Mouse (Mus musculus) MEL (cell line): ENCODE data around the gene Prps1.

Source experiments
- CTCF ChIP-seq, 3 experiments: IDR thresholded peaks in 2 of 3; conservative IDR thresholded peaks in 1 of 3; 2 replicates each; pipeline ENCODE4 v1.5.1; 2011 to 2012; ENCODE audit warnings: low read length in 3 of 3, low read depth in 2 of 3, mild to moderate bottlenecking in 2 of 3, improper control_type of control experiment in 1 of 3, inconsistent platforms in 1 of 3, mixed read lengths in 1 of 3, moderate library complexity in 1 of 3; ENCODE audit not compliant: control insufficient read depth in 1 of 3, insufficient read depth in 1 of 3, poor library complexity in 1 of 3, severe bottlenecking in 1 of 3
- EP300 ChIP-seq, 2 experiments: IDR thresholded peaks; 2 replicates each; pipeline ENCODE4 v1.6.1; 2011; ENCODE audit warnings: improper control_type of control experiment in 2 of 2, low read length in 2 of 2, low read depth in 1 of 2, mild to moderate bottlenecking in 1 of 2
- GATA1 ChIP-seq: IDR thresholded peaks from 2 replicates; pipeline ENCODE4 v1.6.1; 2011; ENCODE audit warnings: low read depth, low read length, improper control_type of control experiment
- MAFK ChIP-seq: IDR thresholded peaks from 2 replicates; pipeline ENCODE4 v1.6.1; 2011; ENCODE audit warnings: low read depth, mild to moderate bottlenecking, low read length, improper control_type of control experiment, borderline replicate concordance
- MYC ChIP-seq: IDR thresholded peaks from 2 replicates; pipeline ENCODE4 v1.6.1; 2011; ENCODE audit warnings: low read depth, mild to moderate bottlenecking, low read length, improper control_type of control experiment, moderate library complexity
- NELFE ChIP-seq: IDR thresholded peaks from 2 replicates; pipeline ENCODE4 v1.6.1; 2011; ENCODE audit warnings: low read depth, low read length, improper control_type of control experiment
- POLR2A ChIP-seq, 2 experiments: IDR thresholded peaks; 2 replicates each; pipeline ENCODE4 v1.6.1; 2011 to 2012; ENCODE audit warnings: low read length in 2 of 2, mild to moderate bottlenecking in 2 of 2, control low read depth in 1 of 2, improper control_type of control experiment in 1 of 2, low read depth in 1 of 2, moderate library complexity in 1 of 2; ENCODE audit not compliant: control insufficient read depth in 1 of 2, insufficient read depth in 1 of 2, poor library complexity in 1 of 2
- RAD21 ChIP-seq: IDR thresholded peaks from 2 replicates; pipeline ENCODE4 v1.6.1; 2011; ENCODE audit warnings: mild to moderate bottlenecking, low read depth, low read length, improper control_type of control experiment
- RCOR1 ChIP-seq: IDR thresholded peaks from 2 replicates; pipeline ENCODE4 v1.6.1; 2012; ENCODE audit warnings: low read depth, mild to moderate bottlenecking, inconsistent platforms, low read length, improper control_type of control experiment
- TCF12 ChIP-seq: IDR thresholded peaks from 2 replicates; pipeline ENCODE4 v1.6.1; 2014; ENCODE audit warnings: low read depth, mild to moderate bottlenecking, inconsistent platforms, low read length, improper control_type of control experiment, moderate library complexity
- UBTF ChIP-seq: IDR thresholded peaks from 2 replicates; pipeline ENCODE4 v1.6.1; 2012; ENCODE audit warnings: low read depth, mild to moderate bottlenecking, inconsistent platforms, low read length, improper control_type of control experiment, moderate library complexity, borderline replicate concordance; ENCODE audit not compliant: insufficient read depth

DNA sequence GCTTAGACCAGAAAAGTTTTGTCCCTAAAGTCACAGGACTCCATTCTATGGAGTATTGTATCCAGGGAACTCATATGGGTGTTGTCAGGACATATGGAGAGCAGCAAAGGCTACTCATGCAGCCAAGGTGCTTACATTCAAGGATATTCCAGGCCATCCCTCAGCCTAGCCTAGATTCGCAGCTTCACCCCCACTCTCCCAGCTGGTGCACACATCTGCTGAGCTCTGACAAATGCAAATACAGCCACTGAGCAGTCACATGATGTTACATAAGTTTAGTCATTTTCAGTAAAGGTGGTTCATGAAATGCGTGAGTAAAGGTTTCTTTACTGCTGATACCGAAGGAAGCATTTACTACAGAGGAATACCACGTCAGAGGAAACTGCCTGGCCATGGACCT lies 37.9 kb upstream of the Prps1 start:
- no peak for TF ChIP-seq CTCF (IDR thresholded peaks at IDR 0.05 in 2 of 3, conservative IDR thresholded peaks at IDR 0.05 in 1 of 3; ENCODE audit: control insufficient read depth in 1 of 3, insufficient read depth in 1 of 3, low read depth in 2 of 3, low read length in 3 of 3, poor library complexity in 1 of 3, severe bottlenecking in 1 of 3)
- TF ChIP-seq NELFE, result no peak
- TF ChIP-seq POLR2A (IDR thresholded peaks at IDR 0.05; ENCODE audit: control insufficient read depth in 1 of 2, insufficient read depth in 1 of 2, low read depth in 1 of 2, low read length in 2 of 2, poor library complexity in 1 of 2), result no peak
- TF ChIP-seq RAD21, result no peak
- no peak for TF ChIP-seq UBTF
- TF ChIP-seq TCF12, result no peak
- no peak for TF ChIP-seq RCOR1
- TF ChIP-seq GATA1, result no peak
- TF ChIP-seq EP300 (IDR thresholded peaks at IDR 0.05; ENCODE audit: low read depth in 1 of 2, low read length in 2 of 2), result no peak
- no peak for TF ChIP-seq MYC
- no peak for TF ChIP-seq MAFK
